Mouse (Mus musculus): ENCODE measurements around the gene Agbl2. TPM values are rescaled to one million over a fixed set of nuclear protein-coding genes. Genes with fewer than 3 reads are reported as not detected.

Agbl2 gene
- total RNA-seq, 2 experiments from 2014 or later: not detected

DNA sequence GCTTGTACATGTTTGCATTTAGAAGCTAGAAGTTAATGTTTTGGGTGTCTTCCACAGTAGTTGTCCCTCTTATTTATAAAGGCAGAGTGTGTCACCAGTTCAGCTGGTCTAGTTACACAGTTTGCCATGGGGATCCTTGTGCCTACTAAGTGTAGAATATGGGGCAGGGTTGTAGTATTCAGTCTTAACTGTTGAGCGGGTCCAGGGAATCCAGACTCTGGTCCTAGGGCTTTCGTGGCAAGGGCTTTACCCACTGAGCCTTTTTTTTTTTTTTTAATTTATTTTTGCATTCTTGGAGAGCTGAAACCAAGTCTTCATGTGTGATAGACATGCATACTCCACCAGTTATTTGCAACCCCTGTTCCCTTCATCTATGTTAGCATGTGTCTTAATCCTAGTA is 79.0 kb downstream of the Agbl2 start:
- ATAC-seq (replicated peaks; ENCODE audit: low FRiP score, poor library complexity, severe bottlenecking): no peak

DNA sequence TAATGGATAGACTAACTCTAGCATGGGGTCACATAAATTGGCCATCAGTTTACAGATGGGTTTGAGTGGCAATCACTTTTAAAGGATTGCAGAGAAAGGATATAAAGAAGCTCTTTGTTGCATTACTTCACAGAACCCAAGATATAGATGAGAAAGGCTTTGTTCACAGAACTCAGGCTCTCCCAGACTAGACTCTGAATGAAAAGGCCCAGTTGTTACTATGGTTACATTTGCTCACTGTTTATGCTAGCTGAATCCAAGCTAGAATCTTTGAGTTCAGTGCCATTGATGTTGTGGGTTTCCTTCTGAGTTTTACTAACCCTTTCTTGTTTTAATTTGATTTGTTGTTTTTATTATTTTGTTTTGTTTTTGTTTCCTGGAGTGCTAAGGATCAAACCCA is 81.7 kb downstream of the Agbl2 start:
- ATAC-seq (replicated peaks; ENCODE audit: low FRiP score, poor library complexity, severe bottlenecking): no peak

DNA sequence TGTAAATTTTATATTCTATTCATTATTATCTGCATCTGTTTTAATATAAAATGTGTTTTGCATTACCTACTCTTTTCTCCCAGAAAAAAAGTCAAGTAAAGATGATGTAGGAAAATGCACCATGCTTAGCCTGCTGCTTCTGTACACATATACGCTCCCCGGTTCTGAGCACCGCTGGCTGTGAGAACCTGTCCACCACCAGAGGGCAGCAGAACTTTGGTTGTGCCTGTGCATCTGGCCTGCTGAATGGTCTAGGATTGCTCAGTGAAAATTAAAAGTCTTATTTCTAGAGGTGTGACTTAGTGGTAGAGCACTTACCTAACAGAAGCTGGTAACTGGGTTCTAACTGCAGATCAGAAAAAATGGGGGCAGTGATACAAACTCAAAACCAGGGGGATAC is 84.0 kb downstream of the Agbl2 start:
- ATAC-seq (replicated peaks; ENCODE audit: low FRiP score, poor library complexity, severe bottlenecking): peak; percentile 77

DNA sequence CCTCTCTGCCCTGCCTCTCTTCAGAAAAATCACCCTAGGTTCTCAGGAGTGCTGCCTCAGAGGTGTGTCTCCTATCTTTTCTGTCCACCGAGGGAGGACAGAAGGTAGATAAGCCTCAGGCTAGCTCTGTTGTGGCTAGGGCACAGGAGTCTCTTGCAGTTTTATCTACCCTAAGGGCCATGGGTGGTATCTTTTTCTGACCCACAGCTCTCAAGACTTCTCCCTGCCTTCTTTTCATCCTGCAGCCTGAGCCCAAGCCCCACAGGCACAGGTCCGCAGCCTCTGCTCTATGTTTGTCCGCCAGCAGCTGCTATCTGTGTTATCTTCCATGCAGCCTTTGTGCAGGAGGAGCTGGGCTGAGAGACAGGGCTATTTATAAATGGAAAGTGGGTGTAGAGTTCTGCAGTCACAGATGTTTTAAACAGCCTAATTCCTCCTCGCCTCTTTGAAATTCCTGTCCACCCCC is 87.6 kb downstream of the Agbl2 start:
- peak; percentile 71 for ATAC-seq (replicated peaks; ENCODE audit: low FRiP score, poor library complexity, severe bottlenecking)

DNA sequence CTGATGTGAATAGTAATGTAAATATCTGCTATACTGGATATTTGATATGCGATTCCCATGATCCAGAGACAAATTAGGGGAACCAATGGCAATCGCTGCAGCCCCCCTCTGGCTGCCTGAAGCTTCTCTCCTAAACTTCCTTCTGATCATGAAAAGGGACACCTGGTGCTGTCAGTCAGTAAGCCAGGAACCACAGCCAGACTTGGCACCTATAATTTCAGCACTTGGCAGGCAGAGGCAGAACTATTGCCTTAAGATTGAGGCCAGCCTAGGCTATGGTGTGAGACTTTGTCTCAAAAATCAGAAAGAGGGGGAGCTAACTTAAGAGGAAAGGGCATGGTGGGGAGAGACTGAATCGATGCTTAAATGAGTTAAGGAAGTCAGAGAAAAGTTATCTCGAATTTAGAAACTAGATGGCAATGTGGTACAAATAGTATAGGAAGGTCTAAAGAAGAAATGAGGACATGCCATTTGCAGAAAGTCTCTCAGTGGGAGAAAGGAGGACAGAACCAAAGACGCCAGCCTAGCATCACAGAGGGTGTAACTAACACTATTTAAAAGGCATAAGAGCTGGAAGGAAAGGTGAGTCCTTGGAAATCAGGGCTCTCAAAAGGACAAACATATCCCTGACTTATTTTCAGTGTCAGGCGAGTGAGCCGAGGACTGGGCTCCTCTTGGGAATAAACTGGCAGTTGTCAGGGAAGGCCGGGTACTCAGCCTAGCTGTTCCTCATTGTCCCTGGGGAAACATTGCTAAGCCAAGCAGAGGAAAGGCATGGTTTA is 88.8 kb downstream of the Agbl2 start:
- ATAC-seq (replicated peaks; ENCODE audit: low FRiP score, poor library complexity, severe bottlenecking): no peak

DNA sequence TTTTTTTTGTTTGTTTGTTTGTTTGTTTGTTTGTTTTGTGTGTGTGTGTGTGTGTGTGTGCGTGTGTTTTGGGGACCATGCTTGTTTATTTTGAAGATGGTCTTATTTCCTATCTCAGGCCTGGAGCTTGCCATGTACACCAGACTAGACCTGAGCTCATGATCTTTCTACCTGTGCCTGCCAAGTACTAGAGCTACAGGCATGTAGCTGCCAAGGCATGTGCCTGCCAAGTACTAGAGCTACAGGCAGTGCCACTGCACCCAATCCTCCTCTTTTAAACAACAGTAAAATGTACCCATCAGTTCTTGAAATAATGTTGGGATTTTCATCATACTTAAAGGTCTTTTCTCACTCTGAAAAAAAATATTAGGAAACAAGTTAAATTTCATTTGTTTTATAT is 91.5 kb downstream of the Agbl2 start:
- ATAC-seq (replicated peaks; ENCODE audit: low FRiP score, poor library complexity, severe bottlenecking): no peak

DNA sequence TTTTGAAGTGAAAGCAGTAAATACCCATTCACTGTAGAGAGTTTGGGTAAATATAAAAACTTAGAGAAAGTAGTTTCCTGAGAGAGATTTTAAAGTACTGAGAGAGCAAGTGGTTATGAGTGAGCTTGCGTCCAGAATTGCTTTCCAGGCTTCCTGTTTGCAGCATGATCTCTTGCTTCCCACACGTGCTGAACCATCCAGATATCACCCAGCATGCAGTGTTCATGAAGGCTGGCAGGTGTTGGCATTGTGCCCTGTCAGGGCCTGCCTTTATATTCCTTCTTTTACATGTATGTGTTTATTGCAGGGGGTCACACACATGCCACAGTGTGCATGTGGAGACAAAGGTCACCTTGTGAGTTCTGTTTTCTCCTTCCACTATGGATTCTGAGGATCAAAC is 92.7 kb downstream of the Agbl2 start:
- ATAC-seq (replicated peaks; ENCODE audit: low FRiP score, poor library complexity, severe bottlenecking): no peak

DNA sequence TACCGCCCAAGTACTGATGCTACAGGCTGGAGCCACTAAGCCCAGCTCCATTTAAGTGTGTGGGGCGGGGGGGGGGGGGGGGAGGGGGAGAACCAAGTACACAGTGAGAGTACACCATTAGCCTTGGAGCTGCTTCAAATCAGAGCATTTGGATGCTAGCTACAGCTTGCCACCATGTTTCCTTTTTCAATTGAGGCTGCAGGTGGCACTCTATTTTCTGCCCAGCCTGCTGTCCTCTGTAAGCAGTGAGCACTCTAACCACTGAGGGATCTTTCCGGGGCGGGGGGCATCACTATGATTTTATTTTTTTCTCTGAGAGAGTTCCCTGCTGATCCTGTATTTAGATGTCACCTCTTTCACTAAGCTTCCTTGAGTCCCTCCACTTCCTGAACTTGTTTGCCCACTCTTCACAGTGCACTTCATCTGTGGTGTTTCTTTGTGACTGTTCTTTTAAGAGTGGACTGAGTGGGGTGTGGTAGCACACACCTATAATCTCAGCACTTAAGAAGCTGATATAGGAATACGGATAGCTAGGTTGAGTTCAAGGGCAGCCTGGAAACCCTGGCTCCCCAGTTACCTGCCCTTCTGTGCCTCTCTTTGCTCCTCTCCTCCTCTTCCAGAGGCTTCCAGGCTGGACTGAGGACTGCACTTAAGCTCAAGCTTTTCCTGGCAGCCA is 95.2 kb downstream of the Agbl2 start:
- no peak for ATAC-seq (replicated peaks; ENCODE audit: low FRiP score, poor library complexity, severe bottlenecking)

DNA sequence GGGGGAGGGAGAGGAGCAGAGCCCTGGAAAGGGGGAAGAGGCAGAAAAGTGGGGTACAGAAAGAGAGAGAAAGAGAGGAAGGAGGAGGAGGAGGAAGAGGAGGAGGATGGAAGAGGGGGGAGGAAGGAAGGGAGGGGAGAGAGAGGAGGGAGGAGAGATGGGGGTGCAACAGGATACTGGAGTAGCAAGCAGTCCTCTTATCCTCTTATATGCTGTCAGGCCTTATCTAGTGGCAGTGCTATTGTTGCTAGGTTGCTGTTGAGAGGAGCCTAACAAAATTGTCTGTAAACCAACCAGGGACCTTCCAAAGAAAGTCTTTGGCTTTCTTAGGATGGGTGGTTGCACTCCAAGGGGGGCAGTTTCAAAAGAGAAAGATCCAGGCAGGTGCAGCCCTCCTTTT is 96.9 kb downstream of the Agbl2 start:
- ATAC-seq (replicated peaks; ENCODE audit: low FRiP score, poor library complexity, severe bottlenecking): no peak

DNA sequence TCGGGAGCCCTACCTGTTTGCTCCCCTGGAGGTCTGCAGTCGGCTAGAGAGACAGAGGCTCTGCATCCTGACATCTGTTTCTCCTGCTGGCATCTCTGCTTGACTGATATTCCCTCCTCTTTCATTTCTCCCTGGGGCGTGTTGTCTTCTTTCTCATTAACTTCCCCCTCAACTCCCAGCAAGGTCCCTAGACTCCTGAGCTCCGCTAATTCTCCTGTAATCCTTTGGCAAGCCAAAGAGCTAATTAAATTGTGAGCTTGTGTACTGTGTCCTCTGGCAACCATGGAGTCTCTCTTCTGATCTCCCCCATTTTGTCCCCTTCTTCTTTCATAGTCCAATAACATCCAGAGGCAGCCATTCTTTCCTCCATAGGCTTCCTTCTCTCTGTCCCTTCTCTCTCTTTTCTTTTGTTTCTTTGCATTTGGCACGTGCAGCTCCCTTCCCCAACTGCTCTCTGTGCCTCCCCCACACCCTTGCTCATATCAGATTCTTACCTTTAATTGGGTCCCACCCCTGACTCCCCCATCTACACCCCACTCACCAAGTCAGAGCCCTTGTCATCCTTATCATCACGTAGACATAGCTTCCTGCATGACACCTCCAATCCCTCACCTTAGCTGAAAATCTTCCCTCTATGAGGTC is 97.7 kb downstream of the Agbl2 start:
- no peak for ATAC-seq (replicated peaks; ENCODE audit: low FRiP score, poor library complexity, severe bottlenecking)

DNA sequence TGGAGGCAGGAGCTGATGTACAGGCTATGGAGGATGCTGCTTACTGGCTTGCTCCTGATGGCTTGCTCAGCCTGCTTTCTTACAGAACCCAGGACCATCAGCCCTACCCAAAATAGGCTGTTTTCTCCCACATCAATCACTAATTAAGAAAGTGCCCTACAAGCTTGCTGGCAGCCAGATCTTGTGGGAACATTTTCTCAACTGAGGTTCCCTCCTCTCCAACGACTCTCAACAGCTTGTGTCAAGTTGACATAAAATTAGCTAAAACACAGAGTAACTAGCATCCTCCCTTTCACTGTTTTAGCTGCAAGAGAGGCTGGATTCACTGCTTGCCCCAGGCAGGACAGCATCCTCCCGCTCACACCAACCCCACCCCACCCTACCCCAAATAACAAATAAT is 99.3 kb downstream of the Agbl2 start:
- ATAC-seq (replicated peaks; ENCODE audit: low FRiP score, poor library complexity, severe bottlenecking): no peak

Other genes with a start within 250 kb of the Agbl2 start
- 9.2 and 21.1 TPM in 2 replicates for gene Ptprj, start 202.1 kb upstream of the Agbl2 start, total RNA-seq (2015; ENCODE audit: low replicate concordance)
- 11.3 and 18.7 TPM in 2 replicates for gene Ptprj, start 202.1 kb upstream of the Agbl2 start, total RNA-seq (2017; ENCODE audit: low replicate concordance)
- gene Nup160, start 105.5 kb upstream of the Agbl2 start, total RNA-seq (2015; ENCODE audit: low replicate concordance): 23.6 and 64.4 TPM in 2 replicates
- 23.7 and 37.6 TPM in 2 replicates for gene Nup160, start 105.5 kb upstream of the Agbl2 start, total RNA-seq (2017; ENCODE audit: low replicate concordance)
- 51.0 and 63.2 TPM in 2 replicates for gene Fnbp4, start 37.4 kb upstream of the Agbl2 start, total RNA-seq (2015; ENCODE audit: low replicate concordance)
- gene Fnbp4, start 37.4 kb upstream of the Agbl2 start, total RNA-seq (2017; ENCODE audit: low replicate concordance): 135 and 192 TPM in 2 replicates
- gene Mtch2, start 64.4 kb downstream of the Agbl2 start, total RNA-seq (2015; ENCODE audit: low replicate concordance): 61.7 and 91.3 TPM in 2 replicates
- gene Mtch2, start 64.4 kb downstream of the Agbl2 start, total RNA-seq (2017; ENCODE audit: low replicate concordance): 37.2 and 37.7 TPM in 2 replicates
- not detected in 2 replicates for gene C1qtnf4, start 103.1 kb downstream of the Agbl2 start, total RNA-seq (2015; ENCODE audit: low replicate concordance)
- gene C1qtnf4, start 103.1 kb downstream of the Agbl2 start, total RNA-seq (2017; ENCODE audit: low replicate concordance): not detected in 2 replicates
- gene Kbtbd4, start 122.0 kb downstream of the Agbl2 start, total RNA-seq (2015; ENCODE audit: low replicate concordance): 1.7 and 5.8 TPM in 2 replicates
- gene Kbtbd4, start 122.0 kb downstream of the Agbl2 start, total RNA-seq (2017; ENCODE audit: low replicate concordance): 2.8 TPM in 2 replicates
- 36.2 and 37.3 TPM in 2 replicates for gene Ndufs3, start 122.1 kb downstream of the Agbl2 start, total RNA-seq (2015; ENCODE audit: low replicate concordance)
- gene Ndufs3, start 122.1 kb downstream of the Agbl2 start, total RNA-seq (2017; ENCODE audit: low replicate concordance): 28.0 and 29.0 TPM in 2 replicates
- 23.8 and 25.4 TPM in 2 replicates for gene Celf1, start 157.7 kb downstream of the Agbl2 start, total RNA-seq (2015; ENCODE audit: low replicate concordance)
- 31.9 and 38.8 TPM in 2 replicates for gene Celf1, start 157.7 kb downstream of the Agbl2 start, total RNA-seq (2017; ENCODE audit: low replicate concordance)

All from erythroblast, adult 5-6 weeks (primary cell).